Mouse (Mus musculus): ENCODE measurements around the gene Nckap1l. TPM values are rescaled to one million over a fixed set of nuclear protein-coding genes. Genes with fewer than 3 reads are reported as not detected.

The Nckap1l gene
- polyA plus RNA-seq, 1 experiment from 2014 or later: 1.3 TPM

GRCm38 (mm10) chr15:103534054-103534620 lies 80.5 kb downstream of the Nckap1l start:
- 86% methylated on average over 7 of the region's 7 CpGs for WGBS
- Histone ChIP-seq H3K4me3 (no peak overlapping the region), H3K4me1 (peaks cover 70% of the 10 kb centered on the region), H3K27ac (no peak overlapping the region), H3K9me3 (no peaks in the 10 kb centered on the region), H3K36me3 (replicated peaks) (peaks cover 12% of the 10 kb centered on the region), H3K27me3 (ENCODE audit: poor library complexity, severe bottlenecking) (peaks cover 43% of the 10 kb centered on the region)
- DNase-seq (ENCODE audit: extremely low spot score, low spot score): no peak

- H3K9me3 ChIP-seq: no peaks in the 10 kb centered on the region
- no peak for DNase-seq (ENCODE audit: extremely low spot score, low spot score)
- peaks cover 52% of the 10 kb centered on the region for H3K27me3 ChIP-seq (ENCODE audit: poor library complexity, severe bottlenecking)
- WGBS: 75% methylated on average over 2 of the region's 2 CpGs
- no peak overlapping the region for H3K4me3 ChIP-seq
- H3K4me1 ChIP-seq: peaks cover 64% of the 10 kb centered on the region
- peaks cover 5% of the 10 kb centered on the region; the same call in 1 of the 2 replicates for H3K36me3 ChIP-seq (replicated peaks)
- H3K27ac ChIP-seq: 0 out of 2 replicates have a peak overlapping the region, but pooled peaks have one; percentile 5
Measured at GRCm38 (mm10) chr15:103535030-103535429, 81.4 kb downstream of the Nckap1l start.

GRCm38 (mm10) chr15:103535786-103536185 lies 82.2 kb downstream of the Nckap1l start:
- peaks cover 5% of the 10 kb centered on the region; the same call in 1 of the 2 replicates for H3K36me3 ChIP-seq (replicated peaks)
- H3K27ac ChIP-seq: no peak overlapping the region
- H3K27me3 ChIP-seq (ENCODE audit: poor library complexity, severe bottlenecking): peaks cover 60% of the 10 kb centered on the region
- DNase-seq (ENCODE audit: extremely low spot score, low spot score): no peak
- peaks cover 57% of the 10 kb centered on the region for H3K4me1 ChIP-seq
- H3K9me3 ChIP-seq: no peaks in the 10 kb centered on the region
- WGBS: 60% methylated on average over 1 of the region's 1 CpGs
- no peak overlapping the region for H3K4me3 ChIP-seq

GRCm38 (mm10) chr15:103536456-103536855 lies 82.9 kb downstream of the Nckap1l start:
- H3K4me3 ChIP-seq: peak overlapping the region; percentile 79
- 30% methylated on average over 2 of the region's 2 CpGs for WGBS
- H3K9me3 ChIP-seq: no peaks in the 10 kb centered on the region
- H3K36me3 ChIP-seq (replicated peaks): peaks cover 5% of the 10 kb centered on the region; the same call in 1 of the 2 replicates
- peaks cover 50% of the 10 kb centered on the region for H3K4me1 ChIP-seq
- H3K27me3 ChIP-seq (ENCODE audit: poor library complexity, severe bottlenecking): peaks cover 61% of the 10 kb centered on the region
- no peak for DNase-seq (ENCODE audit: extremely low spot score, low spot score)
- peak overlapping the region; percentile 87; the same call in 1 of the 2 replicates for H3K27ac ChIP-seq

GRCm38 (mm10) chr15:103537011-103537821 lies 83.6 kb downstream of the Nckap1l start:
- peaks cover 61% of the 10 kb centered on the region for H3K27me3 ChIP-seq (ENCODE audit: poor library complexity, severe bottlenecking)
- H3K4me3 ChIP-seq: peak overlapping the region; percentile 79
- H3K36me3 ChIP-seq (replicated peaks): 0 out of 2 replicates have a peak, but pooled peaks cover under 1% of the 10 kb centered on the region
- peak overlapping the region; percentile 87 for H3K27ac ChIP-seq
- no peak for DNase-seq (ENCODE audit: extremely low spot score, low spot score)
- WGBS: 1% methylated on average over 37 of the region's 37 CpGs
- no peaks in the 10 kb centered on the region for H3K9me3 ChIP-seq
- H3K4me1 ChIP-seq: peaks cover 50% of the 10 kb centered on the region

GRCm38 (mm10) chr15:103537822-103538213 lies 84.2 kb downstream of the Nckap1l start, which contains the start of gene Ppp1r1a:
Ppp1r1a (minus strand) TSS chr15:103538003.
- under 1% methylated on average over 36 of the region's 36 CpGs for WGBS
- peaks cover 61% of the 10 kb centered on the region for H3K27me3 ChIP-seq (ENCODE audit: poor library complexity, severe bottlenecking)
- peak within 1 kb of the TSS; percentile 79 for H3K4me3 ChIP-seq
- peak; percentile 84 for DNase-seq (ENCODE audit: extremely low spot score, low spot score)
- H3K36me3 ChIP-seq (replicated peaks): no peaks in the 10 kb centered on the region
- H3K4me1 ChIP-seq: peaks cover 50% of the 10 kb centered on the region
- no peaks in the 10 kb centered on the region for H3K9me3 ChIP-seq
- peak within 1 kb of the TSS; percentile 87 for H3K27ac ChIP-seq

- Histone ChIP-seq H3K4me1 (peaks cover 52% of the 10 kb centered on the region), H3K27ac (no peak overlapping the region), H3K9me3 (no peaks in the 10 kb centered on the region), H3K4me3 (no peak overlapping the region), H3K27me3 (ENCODE audit: poor library complexity, severe bottlenecking) (peaks cover 61% of the 10 kb centered on the region), H3K36me3 (replicated peaks) (no peaks in the 10 kb centered on the region)
- 74% methylated on average over 2 of the region's 2 CpGs for WGBS
- DNase-seq (ENCODE audit: extremely low spot score, low spot score): peak; percentile 12
Measured at GRCm38 (mm10) chr15:103539259-103539658, 85.7 kb downstream of the Nckap1l start.

- peaks cover 38% of the 10 kb centered on the region for H3K4me1 ChIP-seq
- no peak overlapping the region for H3K27ac ChIP-seq
- DNase-seq (ENCODE audit: extremely low spot score, low spot score): peak; percentile 13
- no peaks in the 10 kb centered on the region for H3K9me3 ChIP-seq
- no peaks in the 10 kb centered on the region for H3K36me3 ChIP-seq (replicated peaks)
- WGBS: 100% methylated on average over 1 of the region's 1 CpGs
- H3K27me3 ChIP-seq (ENCODE audit: poor library complexity, severe bottlenecking): peaks cover 51% of the 10 kb centered on the region
- no peak overlapping the region for H3K4me3 ChIP-seq
Measured at GRCm38 (mm10) chr15:103540646-103541045, 87.1 kb downstream of the Nckap1l start.

- Histone ChIP-seq H3K4me1 (peaks cover 25% of the 10 kb centered on the region), H3K27ac (no peak overlapping the region), H3K36me3 (replicated peaks) (no peaks in the 10 kb centered on the region), H3K9me3 (no peaks in the 10 kb centered on the region), H3K4me3 (no peak overlapping the region), H3K27me3 (ENCODE audit: poor library complexity, severe bottlenecking) (peaks cover 34% of the 10 kb centered on the region)
- no peak for DNase-seq (ENCODE audit: extremely low spot score, low spot score)
Measured at GRCm38 (mm10) chr15:103542526-103542925, 88.9 kb downstream of the Nckap1l start.

- no peaks in the 10 kb centered on the region for H3K36me3 ChIP-seq (replicated peaks)
- H3K9me3 ChIP-seq: no peaks in the 10 kb centered on the region
- WGBS: 83% methylated on average over 3 of the region's 3 CpGs
- no peak overlapping the region for H3K4me3 ChIP-seq
- no peak overlapping the region for H3K27ac ChIP-seq
- peak; percentile 12 for DNase-seq (ENCODE audit: extremely low spot score, low spot score)
- H3K27me3 ChIP-seq (ENCODE audit: poor library complexity, severe bottlenecking): no peaks in the 10 kb centered on the region; the same call in 1 of the 2 replicates
- H3K4me1 ChIP-seq: peaks cover 6% of the 10 kb centered on the region
Measured at GRCm38 (mm10) chr15:103547983-103548382, 94.4 kb downstream of the Nckap1l start.

Other genes with a start within 250 kb of the Nckap1l start
- 212 and 221 TPM in 2 replicates for gene Cbx5, start 214.0 kb upstream of the Nckap1l start, polyA plus RNA-seq (2016; fragmentation: Nextera tagmentation; extraction: Ambion mirVana)
- gene Hnrnpa1, start 213.4 kb upstream of the Nckap1l start, polyA plus RNA-seq (2016; fragmentation: Nextera tagmentation; extraction: Ambion mirVana): 1,920 and 1,979 TPM in 2 replicates
- 5.5 and 8.3 TPM in 2 replicates for gene Nfe2, start 195.4 kb upstream of the Nckap1l start, polyA plus RNA-seq (2016; fragmentation: Nextera tagmentation; extraction: Ambion mirVana)
- 279 and 280 TPM in 2 replicates for gene Copz1, start 181.1 kb upstream of the Nckap1l start, polyA plus RNA-seq (2016; fragmentation: Nextera tagmentation; extraction: Ambion mirVana)
- gene Gpr84, start 143.2 kb upstream of the Nckap1l start, polyA plus RNA-seq (2016; fragmentation: Nextera tagmentation; extraction: Ambion mirVana): 0.14 and 0.36 TPM in 2 replicates
- gene Zfp385a, start 113.7 kb upstream of the Nckap1l start, polyA plus RNA-seq (2016; fragmentation: Nextera tagmentation; extraction: Ambion mirVana): 23.1 and 23.6 TPM in 2 replicates
- 22.8 and 25.6 TPM in 2 replicates for gene Itga5, start 87.0 kb upstream of the Nckap1l start, polyA plus RNA-seq (2016; fragmentation: Nextera tagmentation; extraction: Ambion mirVana)
- gene Gtsf1, start 23.3 kb upstream of the Nckap1l start, polyA plus RNA-seq (2016; fragmentation: Nextera tagmentation; extraction: Ambion mirVana): not detected in 2 replicates
- gene Gtsf2, start 5.3 kb upstream of the Nckap1l start, polyA plus RNA-seq (2016; fragmentation: Nextera tagmentation; extraction: Ambion mirVana): 0.41 TPM in 1 of 2 replicates, not detected in the other
- gene Pde1b, start 49.2 kb downstream of the Nckap1l start, polyA plus RNA-seq (2016; fragmentation: Nextera tagmentation; extraction: Ambion mirVana): 19.1 and 19.6 TPM in 2 replicates
- gene Ppp1r1a, start 84.2 kb downstream of the Nckap1l start, polyA plus RNA-seq (2016; fragmentation: Nextera tagmentation; extraction: Ambion mirVana): 34.4 and 36.0 TPM in 2 replicates
- not detected in 2 replicates for gene Glycam1, start 111.3 kb downstream of the Nckap1l start, polyA plus RNA-seq (2016; fragmentation: Nextera tagmentation; extraction: Ambion mirVana)

All from forebrain, embryonic 10.5 days (tissue).